Mouse (Mus musculus): ENCODE results near the gene Triap1.
"Not testable (repeated sequence)": the region's sequence is repeated elsewhere in the genome, so short reads cannot be mapped to it uniquely, and the experiment has no call there.

Gene Triap1

GRCm38 (mm10) chr5:115340577-115341313 is at the start of gene Triap1, which contains the start of gene Gatc:
Gene Triap1, plus strand, starts transcription at chr5:115341225.
Gene Gatc, minus strand, starts transcription at chr5:115341178.
- peak; percentile 64; the same call in 1 of the 2 replicates for ATAC-seq (ENCODE audit: insufficient number of reproducible peaks, low FRiP score, low TSS enrichment)

GRCm38 (mm10) chr5:115294173-115294572 is 46.9 kb upstream of the Triap1 start:
- ATAC-seq (ENCODE audit: insufficient number of reproducible peaks, low FRiP score, low TSS enrichment): no peak

GRCm38 (mm10) chr5:115296347-115296746 is 44.7 kb upstream of the Triap1 start:
- ATAC-seq (ENCODE audit: insufficient number of reproducible peaks, low FRiP score, low TSS enrichment): no peak

GRCm38 (mm10) chr5:115300035-115300744 is 40.8 kb upstream of the Triap1 start:
- peak; percentile 61; the same call in 1 of the 2 replicates for ATAC-seq (ENCODE audit: insufficient number of reproducible peaks, low FRiP score, low TSS enrichment)

- ATAC-seq (ENCODE audit: insufficient number of reproducible peaks, low FRiP score, low TSS enrichment): peak; percentile 88
Measured at GRCm38 (mm10) chr5:115300792-115301614, 40.0 kb upstream of the Triap1 start, which contains the start of gene Dynll1. Gene Dynll1, minus strand, starts transcription at chr5:115300999.

- no peak for ATAC-seq (ENCODE audit: insufficient number of reproducible peaks, low FRiP score, low TSS enrichment)
Measured at GRCm38 (mm10) chr5:115301615-115302014, 39.4 kb upstream of the Triap1 start.

- not testable (repeated sequence) for ATAC-seq (ENCODE audit: insufficient number of reproducible peaks, low FRiP score, low TSS enrichment)
Measured at GRCm38 (mm10) chr5:115302190-115302589, 38.8 kb upstream of the Triap1 start.

GRCm38 (mm10) chr5:115312354-115312753 is 28.7 kb upstream of the Triap1 start:
- no peak for ATAC-seq (ENCODE audit: insufficient number of reproducible peaks, low FRiP score, low TSS enrichment)

- no peak for ATAC-seq (ENCODE audit: insufficient number of reproducible peaks, low FRiP score, low TSS enrichment)
Measured at GRCm38 (mm10) chr5:115312816-115313667, 28.0 kb upstream of the Triap1 start.

GRCm38 (mm10) chr5:115313668-115313943 is 27.4 kb upstream of the Triap1 start:
- no peak for ATAC-seq (ENCODE audit: insufficient number of reproducible peaks, low FRiP score, low TSS enrichment)

- no peak for ATAC-seq (ENCODE audit: insufficient number of reproducible peaks, low FRiP score, low TSS enrichment)
Measured at GRCm38 (mm10) chr5:115316968-115317644, 23.9 kb upstream of the Triap1 start.

- no peak for ATAC-seq (ENCODE audit: insufficient number of reproducible peaks, low FRiP score, low TSS enrichment)
Measured at GRCm38 (mm10) chr5:115317645-115318328, 23.2 kb upstream of the Triap1 start.

GRCm38 (mm10) chr5:115319004-115319940 is 21.8 kb upstream of the Triap1 start:
- peak; percentile 74; the same call in 1 of the 2 replicates for ATAC-seq (ENCODE audit: insufficient number of reproducible peaks, low FRiP score, low TSS enrichment)

GRCm38 (mm10) chr5:115326256-115326831 is 14.7 kb upstream of the Triap1 start:
- ATAC-seq (ENCODE audit: insufficient number of reproducible peaks, low FRiP score, low TSS enrichment): peak; percentile 31; the same call in 1 of the 2 replicates

- peak; percentile 89 for ATAC-seq (ENCODE audit: insufficient number of reproducible peaks, low FRiP score, low TSS enrichment)
Measured at GRCm38 (mm10) chr5:115326875-115327609, 14.0 kb upstream of the Triap1 start, which contains the start of gene Srsf9. Gene Srsf9, plus strand, starts transcription at chr5:115327177.

Measured in cerebellum, adult (tissue).